Mouse (Mus musculus): Measurements from ENCODE around the gene Zmynd12.

Gene Zmynd12

GRCm38 (mm10) chr4:119450436-119450835 lies 27.8 kb downstream of the Zmynd12 start:
- no peak for DNase-seq

- DNase-seq: no peak
Observed at GRCm38 (mm10) chr4:119453128-119453527, 30.5 kb downstream of the Zmynd12 start.

DNA sequence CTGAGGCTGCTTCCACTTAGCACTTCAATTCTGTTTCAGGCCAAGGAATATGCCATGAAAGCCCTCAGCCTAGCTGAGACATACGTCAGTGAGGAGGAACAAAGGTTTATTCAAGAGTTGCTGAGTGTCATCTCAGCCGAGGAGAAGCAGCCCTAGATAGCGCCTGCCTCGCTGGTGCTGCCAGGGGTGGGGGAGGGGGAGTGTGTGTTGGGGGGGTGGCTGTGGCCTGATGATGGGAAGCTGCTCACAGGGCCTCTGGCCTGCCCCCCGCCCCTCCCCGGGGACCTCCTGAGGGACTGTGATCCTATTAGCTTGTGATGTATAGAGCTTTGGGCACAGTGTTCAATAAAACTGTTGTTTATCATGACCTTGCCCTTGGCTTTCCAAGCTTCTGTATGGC lies 30.9 kb downstream of the Zmynd12 start:
- DNase-seq: no peak

DNA sequence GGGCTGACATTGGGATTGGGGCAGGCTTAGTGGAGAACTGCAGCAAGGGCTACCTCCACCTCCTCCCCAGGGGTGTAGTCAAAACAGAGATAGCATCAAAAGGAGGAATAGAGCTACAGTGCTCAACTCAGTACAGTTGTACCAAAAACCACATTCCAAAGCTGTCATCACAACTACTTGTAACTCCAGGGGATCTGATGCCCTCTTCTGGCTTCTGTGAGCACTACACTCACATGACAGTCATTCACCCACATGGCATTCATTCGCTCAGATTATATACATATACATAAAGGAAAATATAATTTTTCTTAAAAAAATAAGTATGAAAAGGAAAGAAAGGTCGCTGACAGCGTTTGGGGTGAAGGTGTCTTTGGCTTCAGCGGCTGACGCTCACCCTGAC lies 37.7 kb downstream of the Zmynd12 start:
- DNase-seq: peak; percentile 51

- peak; percentile 87 for DNase-seq
Observed at GRCm38 (mm10) chr4:119460728-119461141, 38.1 kb downstream of the Zmynd12 start.

DNA sequence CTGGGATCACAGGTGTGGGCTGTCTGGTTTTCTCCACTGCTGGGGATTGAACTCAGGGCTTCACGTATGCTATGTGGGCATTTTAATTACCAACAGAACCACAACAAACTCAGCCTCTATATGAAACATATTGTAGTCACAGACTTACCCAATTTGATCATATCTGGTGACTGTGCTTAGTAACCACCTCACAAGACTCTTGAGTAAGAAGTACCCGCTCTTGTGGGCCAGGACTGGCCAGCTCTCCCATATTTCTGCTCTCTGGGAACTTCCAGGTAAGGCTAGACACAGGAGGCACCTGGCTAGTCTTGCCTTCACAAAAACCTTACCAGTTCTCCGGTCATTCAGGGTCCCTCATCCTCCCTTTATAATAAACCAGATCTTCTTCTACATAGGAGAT lies 39.8 kb downstream of the Zmynd12 start:
- DNase-seq: no peak

DNA sequence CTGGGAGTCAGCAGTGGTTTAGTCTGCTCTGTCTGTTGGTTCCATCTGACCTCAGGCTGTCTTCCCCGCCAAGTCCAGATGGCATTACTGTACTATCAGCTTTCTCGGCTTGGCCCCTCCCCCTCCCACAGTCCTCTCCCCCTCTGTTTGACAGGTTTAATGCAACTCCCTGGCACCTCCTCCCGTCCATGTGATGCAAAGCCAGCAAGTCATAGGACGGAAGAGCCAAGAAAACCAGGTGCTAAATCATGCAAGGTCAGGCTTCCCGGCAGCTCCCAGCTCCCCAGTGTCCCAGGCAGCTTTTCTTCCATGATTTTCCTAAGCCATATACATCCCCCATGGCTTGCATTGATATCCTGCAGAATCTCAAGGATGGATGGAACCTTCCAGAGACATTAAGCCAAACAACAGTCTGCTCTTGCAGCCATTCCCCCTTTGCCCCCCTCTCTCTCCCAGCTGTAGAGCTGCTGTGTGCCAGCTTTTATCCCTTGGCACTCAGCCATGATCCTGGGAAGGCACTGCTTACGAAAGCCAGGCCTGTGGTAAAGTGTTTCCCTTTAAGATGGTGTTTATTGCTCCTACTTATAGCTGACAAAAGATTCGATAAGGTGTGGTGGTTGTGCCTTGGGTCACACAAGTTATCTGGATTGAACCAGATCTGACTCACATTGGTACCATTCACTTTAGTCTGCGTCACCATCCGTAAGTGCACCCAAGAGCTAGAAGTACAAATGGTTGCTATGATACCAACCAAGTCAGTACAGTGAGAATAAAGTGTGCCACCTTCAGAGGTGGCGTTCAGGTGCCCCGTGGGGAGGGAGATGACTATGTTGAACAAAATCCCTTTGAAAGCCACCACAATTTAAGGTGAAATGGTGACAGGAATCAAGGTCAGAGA lies 40.5 kb downstream of the Zmynd12 start:
- DNase-seq: peak; percentile 89

DNA sequence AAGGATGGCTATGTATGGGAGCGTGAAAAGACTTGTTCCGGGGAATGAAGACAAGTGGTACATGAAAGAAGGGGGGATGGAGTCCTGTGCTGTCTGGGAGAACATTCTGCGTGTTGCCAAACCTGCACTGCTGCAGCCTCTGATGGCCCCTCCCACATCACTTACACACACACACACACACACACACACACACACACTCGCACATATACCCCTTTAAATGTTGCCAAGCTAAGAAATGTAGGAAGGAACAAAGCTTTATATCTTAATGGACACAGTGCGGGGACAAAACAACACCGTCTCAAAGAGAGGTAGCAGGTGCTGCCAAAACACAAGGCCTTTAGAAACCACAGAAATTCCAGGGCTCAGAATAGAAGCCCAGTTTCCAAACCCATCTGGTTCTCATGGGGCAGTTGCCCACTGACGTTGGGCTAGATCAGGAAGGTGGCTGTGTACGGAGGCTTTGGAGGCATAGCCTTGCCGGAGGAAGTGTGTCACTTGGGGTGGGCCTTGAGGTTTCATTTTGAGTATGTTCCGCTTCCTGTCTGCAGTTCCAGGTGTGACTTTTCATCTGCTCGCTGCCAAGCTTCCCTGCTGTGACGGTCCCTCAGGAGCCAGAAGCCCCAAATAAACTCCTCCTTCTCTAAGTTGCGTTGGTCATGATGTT lies 41.3 kb downstream of the Zmynd12 start:
- no peak for DNase-seq

GRCm38 (mm10) chr4:119465841-119466240 lies 43.2 kb downstream of the Zmynd12 start:
- DNase-seq: peak; percentile 29

- DNase-seq: peak; percentile 70
Observed at GRCm38 (mm10) chr4:119467720-119468380, 45.2 kb downstream of the Zmynd12 start.

GRCm38 (mm10) chr4:119472545-119472944 lies 49.9 kb downstream of the Zmynd12 start:
- no peak for DNase-seq

DNA sequence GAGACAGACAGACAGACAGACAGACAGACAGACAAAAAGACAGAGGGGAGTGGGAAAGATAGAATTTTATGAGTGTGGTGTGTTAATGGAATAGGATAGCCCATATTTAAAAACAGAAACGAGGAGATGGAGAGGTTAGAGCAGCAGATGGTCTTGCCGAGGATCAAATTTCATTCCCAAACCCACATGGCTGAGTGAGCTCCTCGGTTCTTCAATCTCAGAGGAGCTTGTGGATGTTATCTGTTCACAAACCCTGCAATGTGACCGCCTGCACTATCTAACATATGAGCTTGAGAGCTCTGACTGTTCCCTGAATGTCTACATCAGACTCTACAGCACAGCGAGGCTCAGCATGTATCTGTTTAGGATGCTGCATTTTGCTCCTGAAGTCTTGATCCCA lies 50.5 kb downstream of the Zmynd12 start:
- DNase-seq: no peak

- DNase-seq: no peak
Observed at GRCm38 (mm10) chr4:119483051-119483450, 60.4 kb downstream of the Zmynd12 start.

DNA sequence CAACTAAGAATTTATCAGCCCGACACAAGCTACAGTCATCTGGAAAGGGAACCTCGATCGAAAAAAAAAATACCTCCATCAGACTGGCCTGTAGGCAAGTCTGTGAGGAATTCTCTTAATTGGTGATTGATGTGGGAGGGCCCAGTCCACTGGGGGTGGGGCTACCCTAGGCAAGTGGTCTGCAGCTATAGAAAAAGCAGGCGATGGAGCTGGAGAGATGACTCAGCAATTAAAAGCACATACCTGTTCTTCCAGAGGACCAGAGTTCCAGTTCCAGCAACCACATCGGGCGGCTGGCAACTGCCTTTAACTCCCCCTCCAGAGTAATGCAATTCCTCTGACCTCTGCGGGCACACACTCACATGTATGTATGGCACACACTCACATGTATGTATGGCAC lies 62.3 kb downstream of the Zmynd12 start:
- DNase-seq: no peak

DNA sequence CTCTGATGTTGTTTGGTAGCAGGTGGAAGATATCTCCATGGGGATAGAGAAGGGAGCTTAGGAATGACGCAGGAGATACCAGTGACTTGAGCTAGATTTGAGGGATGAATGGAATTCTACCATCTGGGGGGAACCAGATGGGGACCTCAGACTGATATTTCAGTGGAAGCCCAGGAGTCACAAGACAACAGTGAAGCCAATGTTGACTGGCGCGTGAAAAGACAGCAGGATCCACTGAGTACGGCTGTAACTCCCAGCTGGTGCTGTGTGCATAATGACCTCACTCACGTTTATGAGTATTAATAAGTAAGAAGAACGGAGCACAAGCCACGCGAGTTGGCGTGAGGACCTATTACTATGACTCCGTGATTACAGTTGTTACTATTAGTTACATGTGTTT lies 67.1 kb downstream of the Zmynd12 start:
- no peak for DNase-seq

GRCm38 (mm10) chr4:119490806-119491205 lies 68.2 kb downstream of the Zmynd12 start:
- DNase-seq: peak; percentile 45

DNA sequence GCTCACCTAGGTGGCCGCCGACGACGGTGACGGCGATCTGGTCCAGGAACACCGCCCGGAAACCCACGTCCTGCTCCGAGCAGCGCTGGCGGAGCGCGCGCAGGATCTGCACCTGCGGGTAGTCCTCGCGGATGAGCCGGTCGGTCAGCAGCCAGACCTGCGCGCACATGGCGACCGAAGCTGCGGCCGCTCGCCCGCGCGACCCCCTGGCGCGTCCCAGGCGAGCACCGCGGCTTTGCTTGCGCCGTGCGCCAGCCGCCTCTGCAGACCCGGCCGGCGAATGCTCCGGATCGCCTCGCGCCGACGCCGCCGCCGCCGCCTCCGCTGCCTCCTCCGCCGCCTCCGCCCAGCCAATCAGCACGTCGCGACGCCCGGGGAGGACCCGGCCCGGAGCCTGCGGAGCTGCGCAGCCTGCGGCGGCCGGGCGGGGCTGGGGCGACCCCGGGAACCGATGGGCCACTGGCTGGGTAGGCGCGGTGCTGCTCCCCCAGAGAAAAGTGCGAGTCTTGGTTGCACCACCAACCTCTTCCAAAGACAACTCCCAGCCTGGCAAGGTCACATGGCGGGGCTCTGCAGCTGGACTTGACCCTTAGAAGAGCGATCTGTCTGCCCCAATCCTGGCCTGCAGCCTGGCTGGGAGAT lies 69.8 kb downstream of the Zmynd12 start, which contains the start of gene Rimkla:
TSS of gene Rimkla (minus strand) at position 338 of the 642 bp plus-strand sequence.
- DNase-seq: peak; percentile 83

GRCm38 (mm10) chr4:119492933-119493327 lies 70.3 kb downstream of the Zmynd12 start:
- no peak for DNase-seq

DNA sequence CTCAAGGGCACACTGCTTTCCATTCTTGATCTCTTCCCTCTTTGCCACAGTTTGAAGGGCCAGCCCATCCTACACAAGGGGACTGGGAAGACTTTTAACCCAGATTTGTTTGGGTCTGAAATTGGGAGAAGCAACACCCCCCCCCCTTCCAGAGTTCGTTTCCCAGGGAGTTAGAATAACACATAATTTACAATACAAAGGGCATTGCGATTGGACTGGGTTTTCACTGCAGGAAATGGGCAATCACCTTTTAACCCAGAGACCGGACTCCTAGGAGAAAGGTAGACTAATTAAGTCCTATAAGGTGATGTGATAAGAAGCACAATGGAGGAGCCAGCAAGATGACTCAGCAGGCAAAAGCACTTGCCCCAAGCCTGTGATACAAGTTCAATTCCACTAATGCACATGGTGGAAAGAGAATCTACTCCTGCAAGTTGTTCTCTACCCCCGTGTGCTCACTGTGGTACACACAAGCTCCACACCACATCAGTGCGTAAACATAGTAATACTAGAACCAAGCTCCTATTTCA lies 75.8 kb downstream of the Zmynd12 start:
- DNase-seq: no peak

DNA sequence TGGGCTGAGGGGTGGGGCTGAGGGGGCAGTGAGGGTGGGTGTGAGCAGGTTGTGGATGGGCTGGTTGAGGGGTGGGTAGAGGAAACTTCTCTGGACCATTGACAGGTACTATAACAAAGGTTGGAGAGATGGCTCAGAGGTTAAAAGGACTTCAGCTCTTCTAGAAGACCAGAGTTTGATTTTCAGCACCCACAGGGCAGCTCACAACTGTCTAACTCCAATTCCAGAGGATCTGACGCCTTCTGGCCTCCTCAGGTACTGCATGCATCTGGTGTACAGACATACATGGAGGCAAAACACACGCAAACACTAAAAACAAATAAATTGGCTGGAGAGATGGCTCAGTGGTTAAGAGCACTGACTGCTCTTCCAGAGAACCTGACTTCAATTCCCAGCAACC lies 89.0 kb downstream of the Zmynd12 start:
- no peak for DNase-seq

- no peak for DNase-seq
Observed at GRCm38 (mm10) chr4:119512731-119513141, 90.1 kb downstream of the Zmynd12 start.

All from cerebellum, adult 11-12 months (tissue).